Mouse (Mus musculus) myocyte (in vitro differentiated cells): ENCODE data around the gene Smim23.

Experiments
- POLR2A ChIP-seq: IDR thresholded peaks from one replicate; pipeline ENCODE4 v1.6.1; 2011; ENCODE audit warnings: low read depth, mild to moderate bottlenecking, control low read depth, moderate library complexity; ENCODE audit not compliant: insufficient read length
- USF1 ChIP-seq: IDR thresholded peaks from one replicate; pipeline ENCODE4 v1.6.1; 2011; ENCODE audit warnings: low read depth, mild to moderate bottlenecking, control low read depth, moderate library complexity

DNA sequence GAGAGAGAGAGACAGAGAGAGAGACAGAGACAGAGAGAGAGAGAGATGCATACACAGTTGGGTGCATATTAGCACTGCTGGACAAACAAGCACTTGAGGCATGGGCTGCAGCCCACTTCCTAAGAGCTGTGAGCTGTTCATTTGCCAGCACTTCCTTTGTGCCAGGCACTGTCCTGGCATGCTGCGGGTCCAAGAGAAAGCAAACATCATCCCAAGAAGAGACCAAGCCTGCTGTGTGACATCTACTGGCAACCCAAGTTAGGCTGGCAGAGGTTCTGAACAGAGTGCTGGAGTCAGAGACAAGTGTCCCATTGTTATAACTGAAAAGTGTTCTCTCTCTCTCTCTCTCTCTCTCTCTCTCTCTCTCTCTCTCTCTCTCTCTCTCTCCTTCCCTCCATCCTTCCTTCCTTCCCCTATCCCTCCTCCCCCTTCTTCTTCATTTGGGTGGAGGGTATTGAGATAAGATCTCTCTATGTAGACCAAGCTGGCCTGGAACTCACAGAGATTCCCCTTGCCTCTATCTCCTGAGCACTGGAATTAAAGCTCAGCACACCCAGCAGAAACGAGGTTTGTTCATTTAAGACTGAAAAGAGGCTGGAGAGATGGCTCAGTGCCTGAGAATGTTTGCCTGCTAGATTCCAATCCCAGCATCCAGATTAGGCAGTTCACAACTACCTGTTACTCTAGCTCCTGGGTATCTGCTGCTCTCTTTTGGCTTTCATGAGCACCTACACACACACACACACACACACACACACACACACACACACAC, 42.6 kb downstream of the Smim23 start:
- no peak for TF ChIP-seq USF1
- TF ChIP-seq POLR2A: no peak
